Mouse (Mus musculus) cortical plate, adult 2 months (tissue): Measurements from ENCODE around the gene Zmiz2. TPM values are rescaled to one million over a fixed set of nuclear protein-coding genes. Genes with fewer than 3 reads are reported as not detected.
A peak's percentile ranks its signal among the peaks of the same experiment; 100 is the strongest.
"Not testable (repeated sequence)": the region's sequence is repeated elsewhere in the genome, so short reads cannot be mapped to it uniquely, and the experiment has no call there.

Experiments used
- H3K27ac ChIP-seq: fragments of 200-500 bp; 2 replicates; pipeline ENCODE4 v1.5.1; 2012; ENCODE audit warnings: low read length, control low read depth, inconsistent platforms; ENCODE audit not compliant: insufficient read depth
- H3K4me1 ChIP-seq: fragments of 200-500 bp; 2 replicates; pipeline ENCODE4 v1.6.1; 2011; ENCODE audit warnings: low read length; ENCODE audit not compliant: control insufficient read depth, insufficient read depth
- H3K4me3 ChIP-seq: fragments of 200-500 bp; 2 replicates; pipeline ENCODE4 v1.5.1; 2011; ENCODE audit warnings: mild to moderate bottlenecking, low read length, control low read depth; ENCODE audit not compliant: insufficient read depth
- CTCF ChIP-seq: fragments of 200-500 bp; IDR thresholded peaks from 2 replicates; pipeline ENCODE4 v1.5.1; 2011; ENCODE audit warnings: mild to moderate bottlenecking, control low read depth, low read length; ENCODE audit not compliant: insufficient read depth; ENCODE audit errors: extremely low read depth
- POLR2A ChIP-seq: fragments of 200-500 bp; IDR thresholded peaks from 2 replicates; pipeline ENCODE4 v1.6.1; 2011; ENCODE audit warnings: mild to moderate bottlenecking, low read length, control low read depth; ENCODE audit not compliant: insufficient read depth; ENCODE audit errors: extremely low read depth
- polyA plus RNA-seq: library from polyadenylated mRNA; depleted of rRNA; stranded (reverse); fragments of >200 nt; gene quantifications from 2 replicates; pipeline ENCODE4 v1.2.3, GENCODE M21; 2012; rRNA removed

Gene Zmiz2
- polyA plus RNA-seq, 1 experiment, result 105 TPM

DNA sequence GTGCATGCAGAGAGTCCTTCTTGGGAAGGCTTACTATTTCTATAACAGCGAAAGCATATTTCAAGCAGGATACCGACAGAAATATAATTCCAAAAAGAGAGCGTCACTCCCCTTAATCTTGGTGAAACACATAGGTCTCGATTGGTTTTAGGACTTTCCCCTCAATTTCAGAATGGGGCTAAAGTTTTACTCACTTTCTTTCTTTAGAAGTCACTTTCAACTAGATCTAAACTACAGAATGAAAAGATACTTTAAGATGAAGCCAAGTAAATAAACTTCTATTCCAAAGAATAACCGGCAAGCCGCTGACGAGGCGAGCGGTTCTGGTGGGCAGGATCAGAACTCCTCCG, 54.8 kb downstream of the Zmiz2 start:
- no peaks in the 10 kb centered on the region; the same call in 1 of the 2 replicates for H3K4me1 ChIP-seq
- peak overlapping the region; percentile 60 for H3K4me3 ChIP-seq
- TF ChIP-seq POLR2A (no peak), CTCF (no peak)
- peak overlapping the region; percentile 95; the same call in 1 of the 2 replicates for H3K27ac ChIP-seq

DNA sequence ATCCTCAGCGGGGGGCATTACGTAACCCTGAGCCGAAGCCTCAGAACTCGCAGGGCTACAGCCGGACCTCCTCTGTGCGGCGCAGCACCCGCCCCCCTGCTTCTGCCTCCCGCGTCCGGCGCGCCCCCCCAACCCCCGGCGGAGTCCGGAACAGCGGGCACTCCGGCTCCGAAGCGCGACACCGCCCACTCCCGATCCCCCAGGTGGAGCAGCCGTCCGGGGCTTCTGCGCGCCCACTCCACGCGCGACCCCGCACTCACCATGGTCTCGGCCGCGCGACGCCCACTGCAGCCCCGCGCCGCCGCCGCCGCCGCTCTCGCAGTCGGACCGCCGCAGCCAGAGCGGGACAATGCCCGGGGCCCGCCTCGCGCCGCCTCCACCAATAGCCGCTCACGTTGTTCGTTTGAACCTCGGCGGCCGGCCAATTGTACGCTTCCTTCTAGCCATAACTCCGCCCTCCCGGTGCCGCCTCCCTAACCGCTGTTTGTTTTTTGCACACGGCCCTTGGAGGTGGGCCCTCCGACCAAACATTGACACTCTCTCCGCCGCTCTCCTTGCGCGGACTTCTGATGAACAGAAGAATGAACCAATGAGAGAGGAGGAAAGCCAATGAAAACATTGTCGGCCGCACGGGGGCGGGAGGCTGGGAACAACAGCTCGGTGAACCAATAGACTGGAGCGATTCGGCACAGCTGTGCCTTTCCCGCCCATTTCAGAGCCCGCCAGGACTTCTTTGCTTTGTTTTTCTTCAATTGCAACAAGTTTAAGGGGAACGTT, 55.4 kb downstream of the Zmiz2 start, which contains the start of gene H2afv:
Gene H2afv, minus strand, starts transcription at position 367 of the 777 bp plus-strand sequence.
- TF ChIP-seq CTCF (no peak), POLR2A (no peak)
- H3K4me3 ChIP-seq, result peak within 1 kb of the TSS; percentile 60
- H3K27ac ChIP-seq, result peak within 1 kb of the TSS; percentile 95
- H3K4me1 ChIP-seq, result no peaks in the 10 kb centered on the region; the same call in 1 of the 2 replicates

GRCm38 (mm10) chr11:6445441-6445840, 56.6 kb downstream of the Zmiz2 start:
- Histone ChIP-seq H3K4me1 (no peaks in the 10 kb centered on the region; the same call in 1 of the 2 replicates), H3K27ac (no peak overlapping the region), H3K4me3 (no peak overlapping the region)
- TF ChIP-seq CTCF (no peak), POLR2A (no peak)

- no peaks in the 10 kb centered on the region; the same call in 1 of the 2 replicates for H3K4me1 ChIP-seq
- TF ChIP-seq CTCF, result no peak
- TF ChIP-seq POLR2A, result no peak
- no peak overlapping the region for H3K4me3 ChIP-seq
- H3K27ac ChIP-seq, result no peak overlapping the region
These were observed 57.1 kb downstream of the Zmiz2 start for GRCm38 (mm10) chr11:6445951-6446350.

- no peak overlapping the region for H3K27ac ChIP-seq
- TF ChIP-seq POLR2A (no peak), CTCF (no peak)
- no peaks in the 10 kb centered on the region; the same call in 1 of the 2 replicates for H3K4me1 ChIP-seq
- H3K4me3 ChIP-seq, result no peak overlapping the region
These were observed 58.6 kb downstream of the Zmiz2 start for GRCm38 (mm10) chr11:6447493-6447892.

- not testable (repeated sequence) for H3K27ac ChIP-seq, H3K4me3 ChIP-seq, H3K4me1 ChIP-seq
These were observed 59.3 kb downstream of the Zmiz2 start for GRCm38 (mm10) chr11:6448155-6448554.

Other genes with a start within 250 kb of the Zmiz2 start
- gene A730071L15Rik, start 189.0 kb upstream of the Zmiz2 start, polyA plus RNA-seq, result 0.08 and 0.17 TPM in 2 replicates
- gene Nudcd3, start 188.7 kb upstream of the Zmiz2 start, polyA plus RNA-seq, result 112 TPM in 2 replicates
- 2.0 TPM in 2 replicates for gene Npc1l1, start 158.9 kb upstream of the Zmiz2 start, polyA plus RNA-seq
- 43.6 and 44.1 TPM in 2 replicates for gene Ddx56, start 121.3 kb upstream of the Zmiz2 start, polyA plus RNA-seq
- 128 and 135 TPM in 2 replicates for gene Tmed4, start 114.2 kb upstream of the Zmiz2 start, polyA plus RNA-seq
- 154 TPM in 2 replicates for gene Ogdh, start 97.4 kb upstream of the Zmiz2 start, polyA plus RNA-seq
- 2,439 and 2,636 TPM in 2 replicates for gene Ppia, start 26.4 kb downstream of the Zmiz2 start, polyA plus RNA-seq
- gene H2afv, start 55.4 kb downstream of the Zmiz2 start, polyA plus RNA-seq, result 81.7 and 83.3 TPM in 2 replicates
- gene Purb, start 86.8 kb downstream of the Zmiz2 start, polyA plus RNA-seq, result 103 and 109 TPM in 2 replicates
- gene Myo1g, start 131.9 kb downstream of the Zmiz2 start, polyA plus RNA-seq, result 0.75 and 0.87 TPM in 2 replicates
- gene Ccm2, start 157.8 kb downstream of the Zmiz2 start, polyA plus RNA-seq, result 92.0 and 106 TPM in 2 replicates
- gene Nacad, start 217.0 kb downstream of the Zmiz2 start, polyA plus RNA-seq, result 52.3 and 54.1 TPM in 2 replicates
- 57.5 and 60.2 TPM in 2 replicates for gene Tbrg4, start 237.0 kb downstream of the Zmiz2 start, polyA plus RNA-seq
- not detected in 2 replicates for gene Wap, start 249.6 kb downstream of the Zmiz2 start, polyA plus RNA-seq